Mouse (Mus musculus): ENCODE results near the gene Ckap2l. TPM values are rescaled to one million over a fixed set of nuclear protein-coding genes. Genes with fewer than 3 reads are reported as not detected.

The Ckap2l gene
- 0.47 and 0.98 TPM in 2 replicates for total RNA-seq (2017)

GRCm38 (mm10) chr2:129296671-129297588 is at the start of gene Ckap2l:
TSS of gene Ckap2l (minus strand) at chr2:129297212.
- peak; percentile 98 for ATAC-seq (ENCODE audit: extremely low read depth, insufficient number of reproducible peaks, low FRiP score, poor library complexity, severe bottlenecking)

DNA sequence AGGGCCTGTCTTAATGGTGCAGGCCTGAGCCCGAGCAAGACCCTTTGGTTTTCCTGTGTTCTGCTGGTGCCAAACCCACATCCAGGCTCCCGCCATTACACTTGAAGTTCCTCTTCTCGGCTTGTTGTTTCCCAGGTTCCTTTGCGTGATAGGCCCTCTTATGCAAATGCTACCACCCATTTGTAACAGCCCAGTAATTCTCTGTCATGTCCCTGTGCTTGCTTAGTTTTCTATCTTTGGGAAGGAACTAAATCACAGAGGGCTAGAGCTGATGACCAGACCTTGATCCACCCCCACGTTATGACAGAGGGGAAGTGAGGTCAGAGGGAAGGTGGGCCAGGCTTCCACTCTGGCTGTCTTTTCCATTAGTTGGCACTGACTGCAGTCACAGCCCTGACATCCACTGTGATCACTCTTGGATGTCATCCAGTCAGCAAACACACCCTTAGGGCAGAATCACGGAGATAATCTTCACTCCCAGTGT is 41.2 kb upstream of the Ckap2l start:
- ATAC-seq (ENCODE audit: extremely low read depth, insufficient number of reproducible peaks, low FRiP score, poor library complexity, severe bottlenecking): peak; percentile 94

- ATAC-seq (ENCODE audit: extremely low read depth, insufficient number of reproducible peaks, low FRiP score, poor library complexity, severe bottlenecking): no peak
Observed at GRCm38 (mm10) chr2:129333471-129333870, 36.5 kb upstream of the Ckap2l start.

DNA sequence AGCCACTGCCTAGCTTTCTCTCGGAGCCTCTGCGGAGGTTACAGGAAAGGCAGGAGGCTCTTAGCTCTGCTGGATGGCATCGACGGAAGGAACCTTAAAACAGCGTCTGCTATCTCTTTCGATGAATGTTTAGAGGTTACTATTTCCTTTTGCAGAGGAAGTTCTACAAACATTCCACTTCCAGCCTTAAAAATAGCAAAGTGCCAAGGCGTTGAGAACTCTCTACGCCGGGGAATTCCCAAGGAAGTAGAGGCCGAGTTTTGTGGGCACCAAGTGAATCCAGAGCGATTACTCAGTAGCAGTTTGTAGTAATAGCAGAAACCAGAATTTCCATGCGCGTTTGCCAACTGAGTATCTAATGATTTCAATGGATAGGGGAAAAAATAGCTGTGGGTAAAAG is 33.5 kb upstream of the Ckap2l start:
- ATAC-seq (ENCODE audit: extremely low read depth, insufficient number of reproducible peaks, low FRiP score, poor library complexity, severe bottlenecking): no peak

GRCm38 (mm10) chr2:129330024-129330423 is 33.0 kb upstream of the Ckap2l start:
- ATAC-seq (ENCODE audit: extremely low read depth, insufficient number of reproducible peaks, low FRiP score, poor library complexity, severe bottlenecking): no peak

DNA sequence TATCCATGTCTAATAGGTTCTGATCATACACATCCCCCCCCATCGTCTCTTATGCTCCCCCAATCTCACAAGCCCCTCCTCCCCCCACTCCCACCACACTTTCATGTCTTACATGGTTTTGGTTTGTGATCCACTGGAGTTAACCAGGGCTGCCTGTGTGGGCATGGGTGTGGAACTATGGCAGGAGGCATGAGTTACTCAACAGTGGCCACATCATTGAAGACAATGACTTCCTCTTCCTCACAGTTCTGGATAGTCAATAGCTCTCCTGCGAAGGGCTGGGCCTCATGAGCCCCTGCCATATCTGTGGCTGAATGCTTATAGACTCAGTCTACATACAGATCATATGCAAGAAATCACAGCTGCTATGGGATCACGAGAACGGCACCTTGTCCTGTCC is 31.2 kb upstream of the Ckap2l start:
- ATAC-seq (ENCODE audit: extremely low read depth, insufficient number of reproducible peaks, low FRiP score, poor library complexity, severe bottlenecking): peak; percentile 75

DNA sequence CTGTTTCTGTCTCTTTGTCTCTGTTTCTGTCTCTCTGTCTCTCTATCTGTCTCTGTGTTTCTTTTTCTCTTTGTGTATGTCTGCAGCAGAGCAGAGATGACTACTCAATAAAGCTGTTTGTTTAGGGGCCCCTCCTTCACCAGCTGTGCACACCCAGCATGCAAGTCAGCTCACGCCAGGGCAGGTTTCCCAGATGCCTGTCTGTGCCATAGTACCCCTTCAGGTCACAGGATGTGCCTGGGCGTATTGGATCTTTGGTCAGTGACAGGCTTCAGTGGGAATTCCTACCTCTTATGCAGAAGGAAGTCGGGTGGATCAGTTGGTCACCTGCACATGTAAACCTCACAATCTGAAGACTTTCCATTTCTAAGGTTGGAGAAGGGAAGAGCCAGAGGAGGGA is 27.2 kb upstream of the Ckap2l start:
- no peak for ATAC-seq (ENCODE audit: extremely low read depth, insufficient number of reproducible peaks, low FRiP score, poor library complexity, severe bottlenecking)

GRCm38 (mm10) chr2:129322117-129322635 is 25.2 kb upstream of the Ckap2l start:
- no peak for ATAC-seq (ENCODE audit: extremely low read depth, insufficient number of reproducible peaks, low FRiP score, poor library complexity, severe bottlenecking)

- ATAC-seq (ENCODE audit: extremely low read depth, insufficient number of reproducible peaks, low FRiP score, poor library complexity, severe bottlenecking): no peak
Observed at GRCm38 (mm10) chr2:129320033-129320605, 23.1 kb upstream of the Ckap2l start.

GRCm38 (mm10) chr2:129315831-129316230 is 18.8 kb upstream of the Ckap2l start:
- ATAC-seq (ENCODE audit: extremely low read depth, insufficient number of reproducible peaks, low FRiP score, poor library complexity, severe bottlenecking): peak; percentile 91

- ATAC-seq (ENCODE audit: extremely low read depth, insufficient number of reproducible peaks, low FRiP score, poor library complexity, severe bottlenecking): peak; percentile 41; the same call in 1 of the 2 replicates
Observed at GRCm38 (mm10) chr2:129314880-129315279, 17.9 kb upstream of the Ckap2l start.

- peak; percentile 84 for ATAC-seq (ENCODE audit: extremely low read depth, insufficient number of reproducible peaks, low FRiP score, poor library complexity, severe bottlenecking)
Observed at GRCm38 (mm10) chr2:129313934-129314333, 16.9 kb upstream of the Ckap2l start.

DNA sequence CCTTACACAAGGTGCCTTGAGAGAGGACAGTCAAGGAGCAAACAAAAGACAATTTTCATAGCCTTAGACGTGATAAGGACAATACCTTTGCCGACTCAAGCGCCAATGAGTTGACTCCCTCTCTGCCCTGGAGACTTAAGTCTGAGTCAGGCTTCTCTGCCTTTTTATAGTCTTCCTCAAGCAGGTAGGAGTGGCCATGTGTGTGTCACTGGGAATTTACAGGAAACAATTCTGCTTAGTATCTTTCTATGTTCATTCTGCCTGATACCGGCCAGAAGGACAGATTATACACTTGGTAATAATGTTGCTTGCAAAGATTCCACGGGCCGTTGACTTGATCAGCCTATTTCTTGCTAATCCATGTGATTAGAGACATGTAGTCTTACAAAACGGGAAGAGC is 12.8 kb upstream of the Ckap2l start, which contains the start of gene Il1a:
TSS of gene Il1a (minus strand) at position 137 of the 400 bp plus-strand sequence.
- ATAC-seq (ENCODE audit: extremely low read depth, insufficient number of reproducible peaks, low FRiP score, poor library complexity, severe bottlenecking): no peak

DNA sequence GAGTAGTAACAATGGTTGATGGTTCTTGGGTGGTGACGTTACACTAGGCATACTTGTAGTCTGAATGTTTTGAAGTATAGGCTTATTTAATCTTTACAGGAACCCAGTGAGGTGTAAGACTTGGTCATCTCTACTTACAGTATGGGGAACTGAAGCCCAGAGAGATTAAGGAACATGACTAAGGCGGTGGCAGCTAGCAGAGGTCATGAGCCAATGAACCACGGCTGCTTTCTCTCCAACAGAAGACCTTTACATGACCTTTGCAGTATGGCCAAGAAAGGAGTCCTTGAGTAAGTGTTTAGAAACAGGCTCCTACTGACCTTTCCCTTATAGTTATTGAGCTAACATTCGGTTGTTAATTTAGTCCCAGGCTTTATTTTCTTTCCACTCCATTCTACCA is 9.0 kb upstream of the Ckap2l start:
- ATAC-seq (ENCODE audit: extremely low read depth, insufficient number of reproducible peaks, low FRiP score, poor library complexity, severe bottlenecking): peak; percentile 93

- ATAC-seq (ENCODE audit: extremely low read depth, insufficient number of reproducible peaks, low FRiP score, poor library complexity, severe bottlenecking): peak; percentile 1; the same call in 1 of the 2 replicates
Observed at GRCm38 (mm10) chr2:129297589-129297982, 574 bp upstream of the Ckap2l start.

DNA sequence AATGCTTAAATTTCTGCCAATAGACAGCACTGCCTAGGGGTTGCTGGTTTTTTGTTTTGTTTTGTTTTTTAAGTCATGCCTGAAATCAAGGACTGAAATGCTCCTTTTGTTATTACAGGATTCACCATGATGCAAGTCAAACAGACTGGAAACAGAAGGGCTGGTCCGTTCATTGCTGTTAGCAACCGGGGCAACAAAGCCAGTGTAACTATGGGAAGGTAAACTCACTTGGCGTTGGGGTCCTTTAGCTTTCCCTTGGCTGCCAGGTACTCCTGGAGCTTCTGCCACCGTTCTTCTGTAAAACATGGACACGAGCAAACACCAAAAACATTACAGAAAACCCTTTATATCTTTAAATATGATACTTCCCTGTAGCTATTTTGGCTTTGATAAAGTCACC is 926 bp downstream of the Ckap2l start:
- ATAC-seq (ENCODE audit: extremely low read depth, insufficient number of reproducible peaks, low FRiP score, poor library complexity, severe bottlenecking): no peak

GRCm38 (mm10) chr2:129295075-129295474 is 1.9 kb downstream of the Ckap2l start:
- ATAC-seq (ENCODE audit: extremely low read depth, insufficient number of reproducible peaks, low FRiP score, poor library complexity, severe bottlenecking): no peak

DNA sequence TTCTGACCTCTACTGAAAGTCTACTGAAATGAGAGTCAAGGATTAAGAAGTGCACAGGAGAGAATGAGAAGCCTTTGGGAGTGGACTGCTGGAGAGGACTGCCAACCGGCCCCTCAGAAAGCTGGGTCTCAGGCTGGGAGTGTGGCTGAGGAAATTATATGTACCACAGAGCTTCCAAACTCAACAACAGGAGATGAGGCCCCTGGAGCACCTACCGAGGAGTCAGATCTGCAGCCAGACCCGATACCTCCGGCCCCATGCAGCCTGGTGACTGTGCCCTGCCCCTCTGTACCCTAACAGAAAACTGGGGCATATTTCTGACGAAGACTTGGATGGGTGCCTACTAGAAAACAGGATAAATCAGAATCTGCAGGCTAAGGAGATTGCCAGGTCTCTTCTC is 23.2 kb downstream of the Ckap2l start:
- ATAC-seq (ENCODE audit: extremely low read depth, insufficient number of reproducible peaks, low FRiP score, poor library complexity, severe bottlenecking): no peak

GRCm38 (mm10) chr2:129270621-129271020 is 26.4 kb downstream of the Ckap2l start:
- no peak for ATAC-seq (ENCODE audit: extremely low read depth, insufficient number of reproducible peaks, low FRiP score, poor library complexity, severe bottlenecking)

DNA sequence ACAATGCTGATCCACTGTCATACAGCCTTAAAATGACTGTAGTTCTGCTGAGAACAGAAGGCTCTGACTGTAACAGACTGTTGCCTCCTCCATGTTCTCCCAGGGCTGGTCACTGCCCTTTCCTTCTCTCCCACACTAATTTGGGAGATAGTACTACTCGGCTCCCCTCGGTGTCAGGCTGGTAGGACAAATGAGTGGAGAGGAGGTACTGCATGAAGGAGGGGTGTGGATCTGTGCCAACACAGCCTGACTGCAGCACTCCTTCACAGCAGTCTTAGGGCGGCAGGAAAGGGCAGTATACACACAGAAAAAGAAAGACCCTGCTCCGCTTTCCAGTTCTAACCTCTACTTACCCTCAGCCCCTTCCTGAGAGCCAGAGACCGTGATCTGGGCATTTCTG is 27.0 kb downstream of the Ckap2l start:
- no peak for ATAC-seq (ENCODE audit: extremely low read depth, insufficient number of reproducible peaks, low FRiP score, poor library complexity, severe bottlenecking)
